Mouse (Mus musculus) hindbrain, embryonic 16.5 days (tissue): ENCODE data around the gene Tm7sf3. TPM values are rescaled to one million over a fixed set of nuclear protein-coding genes. Genes with fewer than 3 reads are reported as not detected.

Source experiments
- ATAC-seq: fragments of 200-750 bp; cut with Nextera tagmentation; 2 replicates; pipeline ENCODE4 v1.8.0; 2017; ENCODE audit warnings: moderate TSS enrichment, moderate library complexity
- H3K27ac ChIP-seq: fragments of 300-500 bp; sonication (generic); 2 replicates; pipeline ENCODE4 v1.5.1; 2014; ENCODE audit warnings: low read depth, mild to moderate bottlenecking, control low read depth, low read length, moderate library complexity
- H3K27me3 ChIP-seq: fragments of 300-500 bp; sonication (generic); replicated peaks from 2 replicates; pipeline ENCODE4 v1.6.1; 2014; ENCODE audit warnings: low read length; ENCODE audit not compliant: control insufficient read depth, insufficient read depth
- H3K36me3 ChIP-seq: fragments of 300-500 bp; sonication (generic); 2 replicates; pipeline ENCODE4 v1.6.1; 2014; ENCODE audit warnings: mild to moderate bottlenecking, low read length, moderate library complexity, mixed read lengths; ENCODE audit not compliant: control insufficient read depth, insufficient read depth
- H3K4me1 ChIP-seq: fragments of 300-500 bp; sonication (generic); 2 replicates; pipeline ENCODE4 v1.6.1; 2014; ENCODE audit warnings: low read depth, low read length; ENCODE audit not compliant: control insufficient read depth, insufficient read depth
- H3K4me2 ChIP-seq: fragments of 300-500 bp; sonication (generic); 2 replicates; pipeline ENCODE4 v1.6.1; 2014; ENCODE audit warnings: mild to moderate bottlenecking, low read length, control low read depth, moderate library complexity
- H3K4me3 ChIP-seq: fragments of 300-500 bp; sonication (generic); 2 replicates; pipeline ENCODE4 v1.5.1; 2014; ENCODE audit warnings: mild to moderate bottlenecking, low read length, control low read depth, moderate library complexity
- H3K9ac ChIP-seq: fragments of 300-500 bp; sonication (generic); 2 replicates; pipeline ENCODE4 v1.6.1; 2014; ENCODE audit warnings: low read depth, mild to moderate bottlenecking, control low read depth, low read length, moderate library complexity
- H3K9me3 ChIP-seq: fragments of 300-500 bp; sonication (generic); 2 replicates; pipeline ENCODE4 v1.6.1; 2014; ENCODE audit warnings: mild to moderate bottlenecking, low read length, moderate library complexity; ENCODE audit not compliant: control insufficient read depth
- WGBS: fragments of 180-500 bp; shearing (Covaris S2); extraction: QIAGEN DNeasy Blood & Tissue Kit; methylation state at CpG from one replicate; pipeline ENCODE4 v1.1.7; 2014; 5-methylcytosine and 5-hydroxymethylcytosine counted together
- polyA plus RNA-seq: library from polyadenylated mRNA; unstranded; fragments of >200 nt; fragmentation: Nextera tagmentation; extraction: Ambion mirVana; gene quantifications from 2 replicates; pipeline ENCODE4 v1.2.1, GENCODE M21; 2015

Tm7sf3 gene
- polyA plus RNA-seq, 1 experiment from 2014 or later, result 35.5 TPM

GRCm38 (mm10) chr6:146640068-146640965, 2.3 kb downstream of the Tm7sf3 start:
- Histone ChIP-seq H3K9me3 (no peaks in the 10 kb centered on the region), H3K4me1 (peaks cover 8% of the 10 kb centered on the region), H3K27ac (no peak overlapping the region), H3K4me3 (no peak overlapping the region), H3K9ac (no peak overlapping the region), H3K4me2 (no peak overlapping the region), H3K27me3 (no peaks in the 10 kb centered on the region), H3K36me3 (no peaks in the 10 kb centered on the region)
- no peak for ATAC-seq
- WGBS, result 89% methylated on average over 7 of the region's 7 CpGs

- H3K4me2 ChIP-seq, result no peak overlapping the region
- ATAC-seq, result no peak
- peaks cover 10% of the 10 kb centered on the region for H3K4me1 ChIP-seq
- no peaks in the 10 kb centered on the region for H3K27me3 ChIP-seq
- no peak overlapping the region for H3K27ac ChIP-seq
- WGBS, result 92% methylated on average over 5 of the region's 5 CpGs
- H3K9ac ChIP-seq, result no peak overlapping the region
- no peaks in the 10 kb centered on the region for H3K36me3 ChIP-seq
- no peak overlapping the region for H3K4me3 ChIP-seq
- H3K9me3 ChIP-seq, result no peaks in the 10 kb centered on the region
Observed at GRCm38 (mm10) chr6:146636482-146636881, 6.1 kb downstream of the Tm7sf3 start.

- ATAC-seq, result no peak
- H3K36me3 ChIP-seq, result no peaks in the 10 kb centered on the region
- peak overlapping the region; percentile 81; the same call in 1 of the 2 replicates for H3K4me3 ChIP-seq
- no peaks in the 10 kb centered on the region for H3K27me3 ChIP-seq
- H3K9ac ChIP-seq, result no peak overlapping the region
- H3K27ac ChIP-seq, result peak overlapping the region; percentile 87; the same call in 1 of the 2 replicates
- peak overlapping the region; percentile 53 for H3K4me2 ChIP-seq
- 64% methylated on average over 4 of the region's 4 CpGs for WGBS
- no peaks in the 10 kb centered on the region for H3K9me3 ChIP-seq
- peaks cover 10% of the 10 kb centered on the region for H3K4me1 ChIP-seq
Observed at GRCm38 (mm10) chr6:146634759-146635606, 7.6 kb downstream of the Tm7sf3 start.

GRCm38 (mm10) chr6:146634015-146634722, 8.5 kb downstream of the Tm7sf3 start:
- Histone ChIP-seq H3K4me3 (peak overlapping the region; percentile 81), H3K9ac (peak overlapping the region; percentile 90), H3K4me2 (peak overlapping the region; percentile 53), H3K36me3 (no peaks in the 10 kb centered on the region), H3K27me3 (no peaks in the 10 kb centered on the region), H3K4me1 (peaks cover 10% of the 10 kb centered on the region), H3K9me3 (no peaks in the 10 kb centered on the region), H3K27ac (peak overlapping the region; percentile 87)
- ATAC-seq, result peak; percentile 95
- under 1% methylated on average over 43 of the region's 82 CpGs for WGBS

GRCm38 (mm10) chr6:146633629-146634014, 9.0 kb downstream of the Tm7sf3 start:
- Histone ChIP-seq H3K27ac (peak overlapping the region; percentile 87), H3K9me3 (no peaks in the 10 kb centered on the region), H3K36me3 (no peaks in the 10 kb centered on the region), H3K27me3 (no peaks in the 10 kb centered on the region), H3K4me1 (peaks cover 10% of the 10 kb centered on the region), H3K4me2 (peak overlapping the region; percentile 53), H3K4me3 (peak overlapping the region; percentile 81), H3K9ac (peak overlapping the region; percentile 90)
- WGBS, result 11% methylated on average over 14 of the region's 14 CpGs
- ATAC-seq, result peak; percentile 48

- H3K9me3 ChIP-seq, result no peaks in the 10 kb centered on the region
- H3K4me2 ChIP-seq, result peak overlapping the region; percentile 53
- peak overlapping the region; percentile 81; the same call in 1 of the 2 replicates for H3K4me3 ChIP-seq
- ATAC-seq, result no peak
- H3K27me3 ChIP-seq, result no peaks in the 10 kb centered on the region
- 47% methylated on average over 8 of the region's 8 CpGs for WGBS
- H3K9ac ChIP-seq, result 0 out of 2 replicates have a peak overlapping the region, but pooled peaks have one; percentile 25
- no peak overlapping the region for H3K27ac ChIP-seq
- H3K36me3 ChIP-seq, result no peaks in the 10 kb centered on the region
- peaks cover 10% of the 10 kb centered on the region for H3K4me1 ChIP-seq
Observed at GRCm38 (mm10) chr6:146633097-146633496, 9.5 kb downstream of the Tm7sf3 start.

- H3K27ac ChIP-seq, result no peak overlapping the region
- no peak overlapping the region for H3K4me2 ChIP-seq
- H3K36me3 ChIP-seq, result no peaks in the 10 kb centered on the region
- 82% methylated on average over 9 of the region's 9 CpGs for WGBS
- no peak for ATAC-seq
- no peaks in the 10 kb centered on the region for H3K27me3 ChIP-seq
- no peak overlapping the region for H3K4me3 ChIP-seq
- peaks cover 10% of the 10 kb centered on the region for H3K4me1 ChIP-seq
- no peak overlapping the region for H3K9ac ChIP-seq
- H3K9me3 ChIP-seq, result no peaks in the 10 kb centered on the region
Observed at GRCm38 (mm10) chr6:146632403-146632802, 10.2 kb downstream of the Tm7sf3 start.

- WGBS, result 77% methylated on average over 8 of the region's 8 CpGs
Observed at GRCm38 (mm10) chr6:146631847-146632246, 10.8 kb downstream of the Tm7sf3 start.

More at GRCm38 (mm10) chr6:146631847-146632246, 10.8 kb downstream of the Tm7sf3 start:
- Histone ChIP-seq H3K4me1 (peaks cover 10% of the 10 kb centered on the region), H3K4me2 (no peak overlapping the region), H3K9me3 (no peaks in the 10 kb centered on the region), H3K27ac (no peak overlapping the region), H3K36me3 (no peaks in the 10 kb centered on the region), H3K4me3 (no peak overlapping the region), H3K9ac (no peak overlapping the region), H3K27me3 (no peaks in the 10 kb centered on the region)
- ATAC-seq, result no peak
